Mouse (Mus musculus) embryo, embryonic 10.5 days (tissue): ENCODE measurements at regions not wholly inside any gene's neighbourhood (a gene's known extent, or its start where the extent isn't known, plus 50 kb on each side); places are given as distances from the start of the nearest gene placed in this dataset.
"Not testable (repeated sequence)": the region's sequence is repeated elsewhere in the genome, so short reads cannot be mapped to it uniquely, and the experiment has no call there.

Source experiments
- DNase-seq: peaks from one replicate; pipeline ENCODE4 v3.0.0-alpha.2; 2015; ENCODE audit warnings: low spot score

- DNase-seq = peak; percentile 35
Measured at GRCm38 (mm10) chr4:22792826-22793225, 304.7 kb upstream of the Pou3f2 start.

DNA sequence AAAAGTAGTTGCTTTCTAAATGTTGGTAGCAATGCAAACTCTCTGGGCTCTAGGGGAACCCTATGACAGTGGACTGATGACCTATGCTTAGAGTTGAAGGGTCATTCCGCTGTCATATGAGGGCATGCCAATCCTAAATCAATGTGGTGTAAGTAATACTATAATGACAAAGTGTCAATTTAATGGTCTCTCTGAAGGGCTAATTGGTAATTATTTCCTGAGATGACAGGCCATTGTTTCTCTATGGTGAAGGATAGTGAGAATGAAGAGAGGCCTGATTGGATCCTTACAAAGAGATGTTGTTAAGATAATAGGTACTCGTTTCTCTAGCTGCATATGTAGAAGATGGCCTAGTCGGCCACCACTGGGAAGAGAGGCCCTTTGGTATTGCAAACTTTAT, 299.7 kb upstream of the Pou3f2 start:
- DNase-seq = no peak

DNA sequence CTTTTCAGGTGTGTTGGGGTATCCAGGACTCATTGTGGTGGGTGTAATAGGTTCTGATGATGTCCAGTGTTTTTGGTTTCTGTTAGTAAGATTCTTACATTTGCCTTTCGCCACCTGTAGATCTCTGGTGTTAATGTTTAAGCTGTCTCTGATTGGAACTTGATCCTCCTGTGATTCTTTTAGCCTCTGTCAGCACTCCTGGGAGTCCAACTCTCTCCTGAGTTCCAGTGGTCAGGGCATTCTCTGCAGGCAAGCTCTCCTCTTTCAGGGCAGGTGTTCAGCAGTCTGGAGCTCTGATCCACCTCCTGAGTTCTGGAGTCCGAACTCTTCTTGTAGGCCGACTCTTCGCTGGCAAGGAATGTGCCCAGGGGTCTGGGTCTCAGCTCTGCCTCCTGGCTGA, 274.9 kb upstream of the Pou3f2 start:
- not testable (repeated sequence) for DNase-seq
